Mouse (Mus musculus): ENCODE results near the gene Grm1. TPM values are rescaled to one million over a fixed set of nuclear protein-coding genes. Genes with fewer than 3 reads are reported as not detected.
A peak's percentile ranks its signal among the peaks of the same experiment; 100 is the strongest.

Gene Grm1
- polyA plus RNA-seq, 1 experiment from 2014 or later = 12.6 TPM

- Histone ChIP-seq H3K27ac (no peak overlapping the region), H3K27me3 (replicated peaks) (no peaks in the 10 kb centered on the region), H3K4me2 (no peak overlapping the region), H3K36me3 (replicated peaks) (no peaks in the 10 kb centered on the region), H3K9ac (no peak overlapping the region), H3K9me3 (no peaks in the 10 kb centered on the region), H3K4me3 (no peak overlapping the region), H3K4me1 (no peaks in the 10 kb centered on the region)
- WGBS = 78% methylated on average over 1 of the region's 1 CpGs
- no peak for ATAC-seq (replicated peaks)
Measured at GRCm38 (mm10) chr10:11044455-11045106, 37.6 kb downstream of the Grm1 start.

- Histone ChIP-seq H3K27me3 (replicated peaks) (no peaks in the 10 kb centered on the region), H3K9ac (no peak overlapping the region), H3K9me3 (no peaks in the 10 kb centered on the region), H3K4me2 (no peak overlapping the region), H3K4me1 (no peaks in the 10 kb centered on the region), H3K4me3 (no peak overlapping the region), H3K27ac (no peak overlapping the region), H3K36me3 (replicated peaks) (no peaks in the 10 kb centered on the region)
- ATAC-seq (replicated peaks) = no peak
Measured at GRCm38 (mm10) chr10:11039323-11039722, 42.8 kb downstream of the Grm1 start.

DNA sequence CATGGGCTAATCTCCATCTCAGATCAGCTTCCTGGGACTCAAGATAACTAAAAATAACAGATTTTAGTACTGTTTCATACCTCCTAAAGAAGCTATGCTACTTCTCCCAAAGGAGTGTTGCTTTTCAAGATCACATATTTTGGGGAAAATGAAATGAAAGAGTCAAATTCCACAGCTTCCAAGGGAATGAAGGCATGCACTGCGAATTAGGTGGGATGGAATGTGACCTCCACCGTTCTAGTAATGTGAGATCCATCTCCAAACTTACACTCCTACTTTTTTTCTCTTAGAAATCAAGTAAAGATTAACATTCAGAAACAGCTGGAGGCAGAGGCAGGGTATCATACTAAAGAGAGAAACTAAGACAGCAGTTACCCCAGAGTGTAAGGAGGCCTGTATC, 49.9 kb downstream of the Grm1 start:
- no peaks in the 10 kb centered on the region for H3K36me3 ChIP-seq (replicated peaks)
- WGBS = 77% methylated on average over 2 of the region's 2 CpGs
- H3K9me3 ChIP-seq = no peaks in the 10 kb centered on the region
- no peak overlapping the region for H3K4me3 ChIP-seq
- H3K9ac ChIP-seq = no peak overlapping the region
- no peaks in the 10 kb centered on the region for H3K4me1 ChIP-seq
- no peaks in the 10 kb centered on the region for H3K27me3 ChIP-seq (replicated peaks)
- H3K4me2 ChIP-seq = no peak overlapping the region
- no peak for ATAC-seq (replicated peaks)
- no peak overlapping the region for H3K27ac ChIP-seq

GRCm38 (mm10) chr10:11025764-11026518, 56.2 kb downstream of the Grm1 start:
- Histone ChIP-seq H3K27ac (peak overlapping the region; percentile 32; the same call in 1 of the 2 replicates), H3K9me3 (no peaks in the 10 kb centered on the region)
- peak; percentile 77 for ATAC-seq (replicated peaks)

GRCm38 (mm10) chr10:11018970-11019531, 63.1 kb downstream of the Grm1 start:
- H3K9me3 ChIP-seq = no peaks in the 10 kb centered on the region
- no peaks in the 10 kb centered on the region for H3K4me1 ChIP-seq
- ATAC-seq (replicated peaks) = peak; percentile 78
- H3K4me3 ChIP-seq = no peak overlapping the region
- no peak overlapping the region for H3K4me2 ChIP-seq
- H3K27me3 ChIP-seq (replicated peaks) = no peaks in the 10 kb centered on the region
- no peak overlapping the region for H3K27ac ChIP-seq
- WGBS = 64% methylated on average over 2 of the region's 2 CpGs
- H3K36me3 ChIP-seq (replicated peaks) = no peaks in the 10 kb centered on the region
- no peak overlapping the region for H3K9ac ChIP-seq

More at GRCm38 (mm10) chr10:11025764-11026518, 56.2 kb downstream of the Grm1 start:
- H3K4me2 ChIP-seq = no peak overlapping the region
- H3K27me3 ChIP-seq (replicated peaks) = no peaks in the 10 kb centered on the region
- H3K36me3 ChIP-seq (replicated peaks) = no peaks in the 10 kb centered on the region
- no peak overlapping the region for H3K4me3 ChIP-seq
- no peak overlapping the region for H3K9ac ChIP-seq
- H3K4me1 ChIP-seq = no peaks in the 10 kb centered on the region; the same call in 1 of the 2 replicates
- WGBS = 14% methylated on average over 6 of the region's 6 CpGs

- no peak overlapping the region for H3K4me3 ChIP-seq
- H3K4me1 ChIP-seq = no peaks in the 10 kb centered on the region
- H3K36me3 ChIP-seq (replicated peaks) = no peaks in the 10 kb centered on the region
- ATAC-seq (replicated peaks) = no peak
- no peaks in the 10 kb centered on the region for H3K9me3 ChIP-seq
- H3K27ac ChIP-seq = no peak overlapping the region
- no peak overlapping the region for H3K4me2 ChIP-seq
- no peak overlapping the region for H3K9ac ChIP-seq
- no peaks in the 10 kb centered on the region for H3K27me3 ChIP-seq (replicated peaks)
- WGBS = 65% methylated on average over 3 of the region's 3 CpGs
Measured at GRCm38 (mm10) chr10:11013653-11014052, 68.5 kb downstream of the Grm1 start.

- Histone ChIP-seq H3K36me3 (replicated peaks) (no peaks in the 10 kb centered on the region), H3K4me1 (no peaks in the 10 kb centered on the region), H3K4me2 (no peak overlapping the region), H3K4me3 (no peak overlapping the region), H3K27ac (no peak overlapping the region), H3K9ac (no peak overlapping the region), H3K27me3 (replicated peaks) (no peaks in the 10 kb centered on the region), H3K9me3 (no peaks in the 10 kb centered on the region)
- no peak for ATAC-seq (replicated peaks)
- 29% methylated on average over 1 of the region's 1 CpGs for WGBS
Measured at GRCm38 (mm10) chr10:10996766-10997165, 85.4 kb downstream of the Grm1 start.

GRCm38 (mm10) chr10:10991708-10992107, 90.4 kb downstream of the Grm1 start:
- Histone ChIP-seq H3K27ac (no peak overlapping the region), H3K9me3 (no peaks in the 10 kb centered on the region), H3K27me3 (replicated peaks) (no peaks in the 10 kb centered on the region), H3K4me1 (no peaks in the 10 kb centered on the region), H3K9ac (no peak overlapping the region), H3K36me3 (replicated peaks) (no peaks in the 10 kb centered on the region), H3K4me2 (no peak overlapping the region), H3K4me3 (no peak overlapping the region)
- ATAC-seq (replicated peaks) = no peak
- WGBS = 55% methylated on average over 3 of the region's 3 CpGs

- Histone ChIP-seq H3K27me3 (replicated peaks) (no peaks in the 10 kb centered on the region), H3K4me2 (no peak overlapping the region), H3K4me1 (no peaks in the 10 kb centered on the region), H3K9me3 (no peaks in the 10 kb centered on the region), H3K27ac (no peak overlapping the region), H3K9ac (no peak overlapping the region), H3K4me3 (no peak overlapping the region), H3K36me3 (replicated peaks) (no peaks in the 10 kb centered on the region)
- 62% methylated on average over 2 of the region's 2 CpGs for WGBS
- no peak for ATAC-seq (replicated peaks)
Measured at GRCm38 (mm10) chr10:10971311-10971710, 110.8 kb downstream of the Grm1 start.

DNA sequence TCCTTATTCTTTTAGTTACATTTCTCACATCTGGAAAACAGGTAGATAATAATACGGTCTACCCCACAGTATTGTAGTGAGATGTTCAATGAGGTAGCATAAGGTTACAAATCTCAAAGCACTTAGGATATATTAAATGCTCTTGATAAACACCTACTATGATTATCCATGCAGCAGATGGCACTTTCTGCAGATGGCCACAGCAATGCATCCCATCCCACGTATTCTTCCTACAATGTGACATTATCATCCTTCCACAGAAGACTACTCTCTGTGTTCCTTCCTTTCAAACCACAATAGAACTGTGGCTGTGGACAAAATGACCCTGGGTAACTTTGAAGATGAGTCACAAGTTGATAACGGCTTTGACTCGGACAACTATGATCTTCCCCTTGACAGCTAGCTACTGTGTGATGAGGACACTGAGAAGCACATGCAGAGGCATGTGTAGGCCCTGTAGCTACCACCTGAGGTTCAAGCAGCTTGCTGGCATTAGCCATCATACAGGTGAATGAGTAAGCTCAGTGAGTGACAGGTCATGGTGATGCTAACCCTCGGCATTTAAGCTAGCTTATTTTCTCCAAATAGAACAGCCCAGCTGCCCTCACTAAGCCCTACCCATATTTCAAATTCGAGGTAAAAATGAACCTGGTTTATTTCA, 117.5 kb downstream of the Grm1 start:
- no peak for ATAC-seq (replicated peaks)
- Histone ChIP-seq H3K4me1 (no peaks in the 10 kb centered on the region), H3K4me3 (no peak overlapping the region), H3K9ac (no peak overlapping the region), H3K27me3 (replicated peaks) (no peaks in the 10 kb centered on the region), H3K36me3 (replicated peaks) (no peaks in the 10 kb centered on the region), H3K27ac (no peak overlapping the region), H3K9me3 (no peaks in the 10 kb centered on the region), H3K4me2 (no peak overlapping the region)
- WGBS = 83% methylated on average over 6 of the region's 6 CpGs

DNA sequence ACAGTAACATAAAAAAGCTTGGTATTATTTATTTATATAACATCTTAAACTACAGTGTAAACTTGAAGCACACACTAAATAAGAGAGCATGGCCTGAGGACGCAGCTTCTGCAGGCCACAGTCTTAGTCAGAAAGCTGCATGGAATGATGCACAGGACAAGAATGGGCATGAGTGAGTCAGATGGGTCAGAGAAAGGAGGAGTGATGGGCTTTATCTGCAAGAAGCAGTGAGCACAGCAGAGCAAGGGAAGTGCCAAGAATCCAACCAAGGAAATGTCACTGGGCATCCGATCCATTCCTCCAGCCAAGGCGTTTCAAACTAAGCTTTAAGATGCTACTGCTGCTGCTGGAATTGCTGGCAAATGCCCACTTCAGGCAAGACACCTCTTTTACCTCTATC, 131.6 kb downstream of the Grm1 start:
- H3K9ac ChIP-seq = no peak overlapping the region
- H3K9me3 ChIP-seq = no peaks in the 10 kb centered on the region
- H3K36me3 ChIP-seq (replicated peaks) = no peaks in the 10 kb centered on the region
- no peak overlapping the region for H3K27ac ChIP-seq
- 87% methylated on average over 3 of the region's 3 CpGs for WGBS
- H3K27me3 ChIP-seq (replicated peaks) = no peaks in the 10 kb centered on the region
- ATAC-seq (replicated peaks) = no peak
- H3K4me1 ChIP-seq = no peaks in the 10 kb centered on the region
- H3K4me3 ChIP-seq = no peak overlapping the region
- no peak overlapping the region for H3K4me2 ChIP-seq

DNA sequence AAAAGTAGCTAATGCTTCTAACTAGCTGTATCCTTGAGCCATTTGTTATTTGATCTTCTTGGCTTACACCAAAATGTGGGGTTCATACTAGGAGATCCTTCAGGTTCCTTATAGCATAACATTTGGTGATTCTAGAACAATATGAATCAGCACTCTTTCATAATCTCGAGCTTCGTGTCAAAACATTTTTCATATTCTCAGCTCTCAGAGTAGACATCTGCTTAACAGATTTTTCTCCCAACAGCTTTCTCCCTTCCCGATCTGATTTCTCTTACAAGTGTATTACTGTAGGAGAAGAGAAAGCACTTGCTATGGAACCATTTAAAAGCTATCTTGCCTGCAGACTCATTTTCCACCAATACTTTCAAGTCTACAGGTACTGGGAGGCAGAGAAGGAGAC, 133.0 kb downstream of the Grm1 start:
- 90% methylated on average over 3 of the region's 3 CpGs for WGBS
- H3K9ac ChIP-seq = no peak overlapping the region
- no peaks in the 10 kb centered on the region for H3K27me3 ChIP-seq (replicated peaks)
- no peak overlapping the region for H3K27ac ChIP-seq
- H3K4me3 ChIP-seq = no peak overlapping the region
- no peak for ATAC-seq (replicated peaks)
- no peaks in the 10 kb centered on the region for H3K4me1 ChIP-seq
- H3K4me2 ChIP-seq = no peak overlapping the region
- H3K36me3 ChIP-seq (replicated peaks) = no peaks in the 10 kb centered on the region
- H3K9me3 ChIP-seq = no peaks in the 10 kb centered on the region
